Mouse (Mus musculus) limb, embryonic 11.5 days (tissue): ENCODE measurements at regions not wholly inside any gene's neighbourhood (a gene's known extent, or its start where the extent isn't known, plus 50 kb on each side); places are given as distances from the start of the nearest gene placed in this dataset.
A peak's percentile ranks its signal among the peaks of the same experiment; 100 is the strongest.

ENCODE experiments used
- ATAC-seq: fragments of 200-750 bp; cut with Nextera tagmentation; 2 replicates; pipeline ENCODE4 v1.8.0; 2017; ENCODE audit warnings: low read depth; ENCODE audit not compliant: insufficient number of reproducible peaks, low FRiP score, low TSS enrichment
- DNase-seq: peaks from one replicate; pipeline ENCODE4 v3.0.0-alpha.2; 2015; ENCODE audit warnings: low spot score
- H3K27ac ChIP-seq: fragments of 300-500 bp; sonication (generic); replicated peaks from 2 replicates; pipeline ENCODE4 v1.5.1; 2014; ENCODE audit warnings: low read depth, mild to moderate bottlenecking, low read length
- H3K27me3 ChIP-seq: fragments of 300-500 bp; sonication (generic); 2 replicates; pipeline ENCODE4 v1.6.1; 2014; ENCODE audit warnings: mild to moderate bottlenecking, low read length, mixed read lengths; ENCODE audit not compliant: control insufficient read depth, insufficient read depth
- H3K36me3 ChIP-seq: fragments of 300-500 bp; sonication (generic); 2 replicates; pipeline ENCODE4 v1.6.1; 2014; ENCODE audit warnings: mild to moderate bottlenecking, low read length, moderate library complexity, mixed read lengths; ENCODE audit not compliant: control insufficient read depth, insufficient read depth
- H3K4me1 ChIP-seq: fragments of 300-500 bp; sonication (generic); 2 replicates; pipeline ENCODE4 v1.6.1; 2014; ENCODE audit warnings: low read length, mixed read lengths; ENCODE audit not compliant: control insufficient read depth, insufficient read depth
- H3K4me2 ChIP-seq: fragments of 300-500 bp; sonication (generic); 2 replicates; pipeline ENCODE4 v1.6.1; 2014; ENCODE audit warnings: low read depth, mild to moderate bottlenecking, moderate library complexity; ENCODE audit not compliant: severe bottlenecking
- H3K4me3 ChIP-seq: fragments of 300-500 bp; sonication (generic); 2 replicates; pipeline ENCODE4 v1.5.1; 2014; ENCODE audit warnings: low read depth, low read length
- H3K9ac ChIP-seq: fragments of 300-500 bp; sonication (generic); 2 replicates; pipeline ENCODE4 v1.6.1; 2014; ENCODE audit warnings: mild to moderate bottlenecking, low read length
- H3K9me3 ChIP-seq: fragments of 300-500 bp; sonication (generic); 2 replicates; pipeline ENCODE4 v1.6.1; 2016; ENCODE audit warnings: low read length; ENCODE audit not compliant: control insufficient read depth
- WGBS: fragments of 180-500 bp; shearing (Covaris S2); extraction: QIAGEN DNeasy Blood & Tissue Kit; methylation state at CpG from one replicate; pipeline ENCODE4 v1.1.7; 2014; 5-methylcytosine and 5-hydroxymethylcytosine counted together

DNA sequence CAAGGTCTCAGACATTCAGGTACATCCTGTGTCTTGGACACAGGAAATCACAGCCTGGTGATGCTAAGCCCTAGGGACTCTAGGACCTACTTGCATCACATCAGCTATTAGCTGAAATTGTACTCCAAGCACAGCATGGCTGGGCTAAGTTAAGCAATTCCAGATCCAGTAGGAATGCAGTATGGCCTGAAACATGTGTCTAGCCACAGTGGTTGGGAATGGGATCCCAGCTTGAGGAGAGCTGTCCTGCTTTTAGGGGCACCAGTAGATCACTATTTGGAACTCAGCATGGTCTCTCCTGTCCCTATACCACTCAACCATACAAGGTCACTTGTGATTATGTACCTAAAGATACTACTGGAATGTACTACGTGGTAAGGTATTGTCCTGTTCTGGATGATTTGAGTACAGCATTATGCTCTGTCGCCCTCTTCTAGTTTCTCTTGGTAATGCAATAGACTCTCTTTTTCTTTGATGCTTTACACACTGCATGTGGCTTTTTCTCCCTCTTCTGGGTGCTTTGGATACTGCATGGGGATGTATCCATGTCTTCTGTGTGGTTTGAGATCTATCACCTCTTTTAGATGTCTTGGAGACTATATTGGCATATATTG is 515.0 kb upstream of the Dsel start:
- Histone ChIP-seq H3K9ac (no peak overlapping the region), H3K4me2 (no peak overlapping the region), H3K9me3 (no peaks in the 10 kb centered on the region), H3K27me3 (no peaks in the 10 kb centered on the region), H3K27ac (no peak overlapping the region), H3K36me3 (no peaks in the 10 kb centered on the region), H3K4me3 (no peak overlapping the region), H3K4me1 (no peaks in the 10 kb centered on the region)
- DNase-seq (peak; percentile 28), ATAC-seq (peak; percentile 66)
- 28% methylated on average over 2 of the region's 2 CpGs for WGBS

DNA sequence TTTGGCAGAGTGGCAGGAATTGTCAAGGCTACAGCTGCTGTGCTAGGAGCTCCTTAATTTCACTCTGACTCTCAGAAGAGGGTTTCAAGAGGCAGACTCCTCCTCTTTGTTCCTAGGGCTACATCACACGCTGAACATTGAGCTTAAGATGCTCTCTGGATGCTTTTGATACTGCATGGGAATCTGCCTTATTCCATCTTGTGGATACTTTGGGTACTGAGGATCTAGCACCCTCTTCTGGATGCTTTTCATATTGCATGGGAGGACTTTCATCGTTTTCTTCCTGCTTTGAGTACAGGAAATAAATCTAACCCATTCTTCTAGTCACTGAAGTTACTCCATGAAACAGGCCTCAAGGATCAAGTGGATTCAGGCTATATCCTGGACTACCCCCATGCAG is 513.9 kb upstream of the Dsel start:
- Histone ChIP-seq H3K4me2 (no peak overlapping the region), H3K4me1 (no peaks in the 10 kb centered on the region), H3K27ac (no peak overlapping the region), H3K9me3 (no peaks in the 10 kb centered on the region), H3K4me3 (no peak overlapping the region), H3K27me3 (no peaks in the 10 kb centered on the region), H3K36me3 (no peaks in the 10 kb centered on the region), H3K9ac (no peak overlapping the region)
- DNase-seq (peak; percentile 63), ATAC-seq (no peak)
- 11% methylated on average over 2 of the region's 2 CpGs for WGBS

DNA sequence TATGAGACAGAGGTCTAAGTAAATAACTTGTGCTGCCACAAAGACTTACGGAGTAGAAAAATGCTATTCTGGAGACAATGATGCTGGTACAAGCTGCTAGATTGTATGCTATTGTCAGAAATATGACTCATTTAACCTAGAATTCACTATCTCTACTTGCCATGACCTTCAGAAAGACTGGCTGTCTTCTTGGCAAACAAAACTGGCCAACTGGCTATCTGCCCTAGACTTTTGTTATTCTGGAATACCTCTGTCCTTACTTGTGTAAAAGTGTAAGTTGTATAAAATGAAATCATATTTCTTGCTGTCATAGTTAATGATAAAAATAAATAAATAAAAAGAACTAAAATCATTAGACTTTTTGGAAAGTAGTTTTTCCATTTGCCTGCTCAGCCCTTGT is 491.1 kb upstream of the Dsel start:
- WGBS, result 93% methylated on average over 1 of the region's 1 CpGs

More for the DNA sequence above, 491.1 kb upstream of the Dsel start:
- Histone ChIP-seq H3K4me2 (no peak overlapping the region), H3K27me3 (no peaks in the 10 kb centered on the region), H3K9ac (no peak overlapping the region), H3K9me3 (no peaks in the 10 kb centered on the region), H3K4me1 (no peaks in the 10 kb centered on the region), H3K4me3 (no peak overlapping the region), H3K27ac (no peak overlapping the region), H3K36me3 (no peaks in the 10 kb centered on the region)
- DNase-seq (no peak), ATAC-seq (no peak)
